Mouse (Mus musculus) MEL (cell line): ENCODE results near the gene Snd1. TPM values are rescaled to one million over a fixed set of nuclear protein-coding genes. Genes with fewer than 3 reads are reported as not detected.
A peak's percentile ranks its signal among the peaks of the same experiment; 100 is the strongest.

Experiments used
- DNase-seq: peaks from one replicate; pipeline ENCODE4 v3.0.0; 2011; ENCODE audit warnings: low read depth, low spot score
- H3K27ac ChIP-seq: 2 replicates; pipeline ENCODE4 v1.5.1; 2012; ENCODE audit warnings: low read depth, mild to moderate bottlenecking, control low read depth, low read length, moderate library complexity; ENCODE audit not compliant: control insufficient read depth
- H3K27me3 ChIP-seq, 2 experiments: fragments of 150-350 bp in 1 of 2; sonication (generic) in 1 of 2; 2 replicates each; pipeline ENCODE4 v1.6.1; 2012; ENCODE audit warnings: low read length in 2 of 2, mild to moderate bottlenecking in 2 of 2, improper control_type of control experiment in 1 of 2, moderate library complexity in 1 of 2; ENCODE audit not compliant: insufficient read depth in 2 of 2, control insufficient read depth in 1 of 2
- H3K36me3 ChIP-seq, 2 experiments: 2 replicates each; pipeline ENCODE4 v1.6.1; 2012 to 2014; ENCODE audit warnings: low read length in 2 of 2, improper control_type of control experiment in 1 of 2, inconsistent platforms in 1 of 2, mild to moderate bottlenecking in 1 of 2; ENCODE audit not compliant: insufficient read depth in 2 of 2, control insufficient read depth in 1 of 2
- H3K4me1 ChIP-seq, 2 experiments: fragments of 150-350 bp in 1 of 2; sonication (generic) in 1 of 2; 2 replicates each; pipeline ENCODE4 v1.6.1; 2012; ENCODE audit warnings: low read length in 2 of 2, improper control_type of control experiment in 1 of 2, mild to moderate bottlenecking in 1 of 2; ENCODE audit not compliant: insufficient read depth in 2 of 2, control insufficient read depth in 1 of 2
- H3K4me3 ChIP-seq, 2 experiments: fragments of 150-350 bp in 1 of 2; sonication (generic) in 1 of 2; 2 replicates each; pipeline ENCODE4 v1.5.1; 2012; ENCODE audit warnings: low read depth in 2 of 2, low read length in 2 of 2, mild to moderate bottlenecking in 2 of 2, moderate library complexity in 2 of 2, control low read depth in 1 of 2, improper control_type of control experiment in 1 of 2; ENCODE audit not compliant: control insufficient read depth in 1 of 2, insufficient read depth in 1 of 2
- H3K79me2 ChIP-seq: 2 replicates; pipeline ENCODE4 v1.6.1; 2012; ENCODE audit warnings: mild to moderate bottlenecking, low read length, moderate library complexity; ENCODE audit not compliant: control insufficient read depth, poor library complexity, insufficient read depth
- H3K9ac ChIP-seq: 2 replicates; pipeline ENCODE4 v1.6.1; 2012; ENCODE audit warnings: low read depth, mild to moderate bottlenecking, control low read depth, low read length, moderate library complexity; ENCODE audit not compliant: control insufficient read depth, poor library complexity, severe bottlenecking
- H3K9me3 ChIP-seq: fragments of 150-350 bp; sonication (generic); replicated peaks from 2 replicates; pipeline ENCODE4 v1.6.1; 2012; ENCODE audit warnings: mild to moderate bottlenecking, low read length, improper control_type of control experiment, moderate library complexity; ENCODE audit not compliant: insufficient read depth
- CHD1 ChIP-seq: IDR thresholded peaks from 2 replicates; pipeline ENCODE4 v1.6.1; 2012; ENCODE audit warnings: low read depth, mild to moderate bottlenecking, inconsistent platforms, low read length, improper control_type of control experiment
- CTCF ChIP-seq, 3 experiments: IDR thresholded peaks in 2 of 3; conservative IDR thresholded peaks in 1 of 3; 2 replicates each; pipeline ENCODE4 v1.5.1; 2011 to 2012; ENCODE audit warnings: low read length in 3 of 3, low read depth in 2 of 3, mild to moderate bottlenecking in 2 of 3, improper control_type of control experiment in 1 of 3, inconsistent platforms in 1 of 3, mixed read lengths in 1 of 3, moderate library complexity in 1 of 3; ENCODE audit not compliant: control insufficient read depth in 1 of 3, insufficient read depth in 1 of 3, poor library complexity in 1 of 3, severe bottlenecking in 1 of 3
- E2F4 ChIP-seq: IDR thresholded peaks from 2 replicates; pipeline ENCODE4 v1.6.1; 2011; ENCODE audit warnings: low read depth, low read length, improper control_type of control experiment, borderline replicate concordance
- GABPA ChIP-seq: IDR thresholded peaks from 2 replicates; pipeline ENCODE4 v1.6.1; 2012; ENCODE audit warnings: low read depth, mild to moderate bottlenecking, inconsistent platforms, low read length, improper control_type of control experiment, moderate library complexity
- HCFC1 ChIP-seq: IDR thresholded peaks from 2 replicates; pipeline ENCODE4 v1.6.1; 2012; ENCODE audit warnings: low read depth, mild to moderate bottlenecking, inconsistent platforms, low read length, improper control_type of control experiment, moderate library complexity
- MAX ChIP-seq: IDR thresholded peaks from 2 replicates; pipeline ENCODE4 v1.6.1; 2011; ENCODE audit warnings: low read length, improper control_type of control experiment
- NELFE ChIP-seq: IDR thresholded peaks from 2 replicates; pipeline ENCODE4 v1.6.1; 2011; ENCODE audit warnings: low read depth, low read length, improper control_type of control experiment
- POLR2A ChIP-seq, 2 experiments: IDR thresholded peaks; 2 replicates each; pipeline ENCODE4 v1.6.1; 2011 to 2012; ENCODE audit warnings: low read length in 2 of 2, mild to moderate bottlenecking in 2 of 2, control low read depth in 1 of 2, improper control_type of control experiment in 1 of 2, low read depth in 1 of 2, moderate library complexity in 1 of 2; ENCODE audit not compliant: control insufficient read depth in 1 of 2, insufficient read depth in 1 of 2, poor library complexity in 1 of 2
- RAD21 ChIP-seq: IDR thresholded peaks from 2 replicates; pipeline ENCODE4 v1.6.1; 2011; ENCODE audit warnings: mild to moderate bottlenecking, low read depth, low read length, improper control_type of control experiment
- SIN3A ChIP-seq: IDR thresholded peaks from 2 replicates; pipeline ENCODE4 v1.6.1; 2012; ENCODE audit warnings: low read length, improper control_type of control experiment, inconsistent platforms
- SMC3 ChIP-seq: IDR thresholded peaks from 2 replicates; pipeline ENCODE4 v1.6.1; 2011; ENCODE audit warnings: low read depth, low read length, improper control_type of control experiment
- TAL1 ChIP-seq: IDR thresholded peaks from 2 replicates; pipeline ENCODE4 v1.6.1; 2012; ENCODE audit warnings: mild to moderate bottlenecking, inconsistent platforms, low read length, moderate library complexity, mixed read lengths
- TCF12 ChIP-seq: IDR thresholded peaks from 2 replicates; pipeline ENCODE4 v1.6.1; 2014; ENCODE audit warnings: low read depth, mild to moderate bottlenecking, inconsistent platforms, low read length, improper control_type of control experiment, moderate library complexity
- USF1 ChIP-seq: IDR thresholded peaks from 2 replicates; pipeline ENCODE4 v1.6.1; 2014; ENCODE audit warnings: low read depth, mild to moderate bottlenecking, inconsistent platforms, low read length, improper control_type of control experiment, moderate library complexity
- USF2 ChIP-seq, 2 experiments: IDR thresholded peaks; 2 replicates each; pipeline ENCODE4 v1.6.1; 2011 to 2012; ENCODE audit warnings: improper control_type of control experiment in 2 of 2, low read length in 2 of 2, borderline replicate concordance in 1 of 2, inconsistent platforms in 1 of 2, low read depth in 1 of 2, mild to moderate bottlenecking in 1 of 2; ENCODE audit not compliant: insufficient read depth in 1 of 2
- ZC3H11A ChIP-seq: IDR thresholded peaks from 2 replicates; pipeline ENCODE4 v1.6.1; 2012; ENCODE audit warnings: low read depth, mild to moderate bottlenecking, inconsistent platforms, low read length, improper control_type of control experiment
- ZKSCAN1 ChIP-seq: IDR thresholded peaks from 2 replicates; pipeline ENCODE4 v1.6.1; 2012; ENCODE audit warnings: low read depth, mild to moderate bottlenecking, inconsistent platforms, low read length, improper control_type of control experiment, moderate library complexity
- polyA plus RNA-seq, 2 experiments: library from polyadenylated mRNA; stranded (reverse) in 1 of 2; unstranded in 1 of 2; fragments of >175 nt in 1 of 2; fragments of >200 nt in 1 of 2; gene quantifications; 2 replicates each; pipeline versions ENCODE4 v1.2.1 to v1.2.4; 2012; ENCODE audit warnings: low replicate concordance in 2 of 2, low read depth in 1 of 2; ENCODE audit not compliant: insufficient read length in 2 of 2, insufficient read depth in 1 of 2, missing spikeins in 1 of 2
- total RNA-seq: library from RNA; depleted of rRNA; stranded (reverse); fragments of 300-350 nt; gene quantifications from 2 replicates; pipeline ENCODE4 v1.2.3, GENCODE M21; 2012

The Snd1 gene
- total and polyA plus RNA-seq, 3 experiments = 192 to 280 TPM; not detected in 1

DNA sequence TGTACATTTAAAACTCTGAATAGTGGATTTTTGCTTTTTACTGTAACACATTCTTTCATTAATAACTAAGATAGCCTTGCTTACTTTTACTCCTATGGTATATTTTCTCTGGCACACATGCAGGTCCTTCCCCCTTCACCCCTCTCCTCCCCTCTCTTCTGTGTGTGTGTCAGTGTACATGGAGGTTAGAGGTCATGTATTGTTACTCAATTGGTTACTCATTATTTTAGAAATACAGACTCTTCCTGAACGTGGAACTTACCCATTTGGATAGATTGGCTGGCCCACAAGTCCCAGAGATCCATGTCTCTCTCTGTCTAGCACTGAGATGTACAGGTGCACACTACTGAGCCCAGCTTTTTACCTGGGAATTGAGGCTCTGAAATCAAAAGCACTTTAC lies 160.2 kb downstream of the Snd1 start:
- Histone ChIP-seq H3K4me3 (no peak overlapping the region), H3K9ac (no peak overlapping the region), H3K9me3 (no peaks in the 10 kb centered on the region), H3K27me3 (no peaks in the 10 kb centered on the region), H3K27ac (no peak overlapping the region), H3K36me3 (peaks cover 11 to 16% of the 10 kb centered on the region in 2 experiments), H3K79me2 (0 out of 2 replicates have a peak, but pooled peaks cover 1% of the 10 kb centered on the region), H3K4me1 (peaks cover 0 to 7% of the 10 kb centered on the region in 2 experiments; a peak in 2 of 4 replicates)
- TF ChIP-seq GABPA (no peak), CTCF (IDR thresholded peaks at IDR 0.05 in 2 of 3, conservative IDR thresholded peaks at IDR 0.05 in 1 of 3; ENCODE audit: control insufficient read depth in 1 of 3, insufficient read depth in 1 of 3, low read depth in 2 of 3, low read length in 3 of 3, poor library complexity in 1 of 3, severe bottlenecking in 1 of 3) (no peak), TCF12 (no peak), USF2 (IDR thresholded peaks at IDR 0.05; ENCODE audit: borderline replicate concordance in 1 of 2, insufficient read depth in 1 of 2, low read depth in 1 of 2, low read length in 2 of 2) (no peak), NELFE (no peak), USF1 (no peak), RAD21 (no peak), SIN3A (no peak), MAX (no peak), ZC3H11A (no peak), E2F4 (no peak), SMC3 (no peak)
- no peak for DNase-seq

DNA sequence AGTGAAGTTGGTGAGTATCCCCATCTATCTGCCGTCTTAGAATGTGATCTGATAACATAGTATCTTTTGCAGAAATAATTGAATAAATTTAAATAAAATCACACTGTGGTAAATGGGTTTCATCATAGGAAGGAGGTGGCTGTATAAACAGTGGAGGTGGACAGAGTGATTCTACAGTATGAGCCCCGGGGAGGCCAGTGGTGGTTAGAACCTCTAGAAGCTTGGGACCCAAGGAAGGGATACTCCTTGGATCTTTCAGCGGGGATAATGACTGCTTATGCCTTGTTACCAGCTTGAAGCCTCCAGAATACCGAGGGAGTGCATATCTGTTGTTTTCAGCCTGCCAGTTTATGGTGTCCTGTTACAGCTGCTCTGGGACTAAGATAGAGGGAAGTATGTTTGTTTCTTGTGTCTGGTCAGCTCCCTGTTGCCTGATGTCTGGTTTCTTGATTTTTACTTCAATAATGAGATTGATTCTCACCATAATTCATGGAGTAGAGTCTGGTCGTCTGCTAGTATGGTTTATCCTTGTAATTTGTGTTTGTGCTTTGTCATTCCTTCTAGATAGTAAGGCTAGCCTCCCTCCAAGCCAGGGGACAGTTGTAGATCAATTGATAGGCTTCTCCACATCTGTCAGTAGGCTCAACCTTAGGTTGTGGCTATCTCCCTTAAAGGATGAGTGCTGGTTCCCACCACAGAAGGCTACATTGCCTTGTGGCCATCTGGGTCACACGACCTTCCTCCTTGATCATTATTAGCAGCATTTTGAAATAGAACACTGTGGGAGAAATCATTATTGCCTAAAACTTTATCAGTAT lies 160.8 kb downstream of the Snd1 start:
- H3K27ac ChIP-seq = no peak overlapping the region
- no peak for TF ChIP-seq ZKSCAN1
- no peak for TF ChIP-seq USF2 (IDR thresholded peaks at IDR 0.05; ENCODE audit: borderline replicate concordance in 1 of 2, insufficient read depth in 1 of 2, low read depth in 1 of 2, low read length in 2 of 2)
- no peak for TF ChIP-seq HCFC1
- no peak for TF ChIP-seq TCF12
- TF ChIP-seq TAL1 = no peak
- no peak for TF ChIP-seq POLR2A (IDR thresholded peaks at IDR 0.05; ENCODE audit: control insufficient read depth in 1 of 2, insufficient read depth in 1 of 2, low read depth in 1 of 2, low read length in 2 of 2, poor library complexity in 1 of 2)
- TF ChIP-seq CHD1 = no peak
- peaks cover 0 to 7% of the 10 kb centered on the region in 2 experiments; a peak in 2 of 4 replicates for H3K4me1 ChIP-seq
- H3K79me2 ChIP-seq = 0 out of 2 replicates have a peak, but pooled peaks cover 1% of the 10 kb centered on the region
- no peak overlapping the region for H3K9ac ChIP-seq
- no peak overlapping the region for H3K4me3 ChIP-seq
- H3K27me3 ChIP-seq = no peaks in the 10 kb centered on the region
- peaks cover 11 to 13% of the 10 kb centered on the region in 2 experiments for H3K36me3 ChIP-seq
- no peaks in the 10 kb centered on the region for H3K9me3 ChIP-seq
- DNase-seq = peak; percentile 32
